Mouse (Mus musculus) thymus, adult 2 months (tissue): ENCODE data around the gene Lamtor4.

ENCODE experiments used
- CTCF ChIP-seq: fragments of 200-500 bp; IDR thresholded peaks from 2 replicates; pipeline ENCODE4 v1.5.1; 2012; ENCODE audit warnings: mild to moderate bottlenecking, control low read depth, low read length, moderate library complexity, borderline replicate concordance; ENCODE audit not compliant: control insufficient read depth, poor library complexity, insufficient read depth; ENCODE audit errors: extremely low read depth
- POLR2A ChIP-seq: fragments of 200-500 bp; IDR thresholded peaks from 2 replicates; pipeline ENCODE4 v1.6.1; 2012; ENCODE audit warnings: mild to moderate bottlenecking, low read length, control low read depth, moderate library complexity; ENCODE audit not compliant: control insufficient read depth, poor library complexity, insufficient read depth; ENCODE audit errors: extremely low read depth

DNA sequence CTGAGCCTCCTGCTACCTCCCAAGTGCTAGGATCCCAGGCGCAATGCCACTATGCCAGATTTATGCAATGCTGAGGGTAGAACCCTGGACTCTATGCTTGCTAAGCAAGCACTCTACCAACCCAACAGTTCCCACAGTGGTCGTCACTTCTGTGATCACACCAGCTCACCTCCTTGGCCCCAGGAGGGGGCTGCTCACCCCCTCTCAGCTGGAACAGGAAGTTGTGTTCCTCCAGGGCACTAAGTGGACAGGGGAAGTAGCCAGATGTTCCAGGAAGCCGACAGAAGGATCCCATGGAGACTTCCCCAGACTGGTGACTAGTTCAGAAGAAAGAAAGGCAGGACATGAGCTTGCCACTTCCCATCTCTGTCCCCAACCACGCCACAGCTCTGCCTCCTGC lies 6.7 kb downstream of the Lamtor4 start:
- no peak for TF ChIP-seq CTCF
- TF ChIP-seq POLR2A, result no peak
